Mouse (Mus musculus): ENCODE data around the gene Gm3415.
"Not testable (repeated sequence)": the region's sequence is repeated elsewhere in the genome, so short reads cannot be mapped to it uniquely, and the experiment has no call there.

The Gm3415 gene

GRCm38 (mm10) chr5:146555836-146556235, at the start of gene Gm3415:
Gm3415 (plus strand) TSS chr5:146556136.
- DNase-seq (ENCODE audit: low spot score in 2 of 2), result not testable (repeated sequence)

- not testable (repeated sequence) for DNase-seq (ENCODE audit: low spot score in 2 of 2)
Measured at GRCm38 (mm10) chr5:146513823-146514222, 42.1 kb upstream of the Gm3415 start, which contains the start of gene Gm3402. Gm3402 (plus strand) TSS chr5:146514123.

- not testable (repeated sequence) for DNase-seq (ENCODE audit: low spot score in 2 of 2)
Measured at GRCm38 (mm10) chr5:146525501-146525900, 30.4 kb upstream of the Gm3415 start, which contains the start of gene Gm3404. Gm3404 (plus strand) TSS chr5:146525801.

GRCm38 (mm10) chr5:146537347-146537746, 18.6 kb upstream of the Gm3415 start, which contains the start of gene Gm3409:
Gm3409 (plus strand) TSS chr5:146537647.
- not testable (repeated sequence) for DNase-seq (ENCODE audit: low spot score in 2 of 2)

GRCm38 (mm10) chr5:146564259-146564658, 8.3 kb downstream of the Gm3415 start:
- no peak for DNase-seq (ENCODE audit: low spot score in 2 of 2)

- DNase-seq (ENCODE audit: low spot score in 2 of 2), result no peak
Measured at GRCm38 (mm10) chr5:146567054-146567453, 11.1 kb downstream of the Gm3415 start.

GRCm38 (mm10) chr5:146570179-146570578, 14.2 kb downstream of the Gm3415 start:
- DNase-seq (ENCODE audit: low spot score in 2 of 2), result not testable (repeated sequence)

GRCm38 (mm10) chr5:146571830-146572734, 16.1 kb downstream of the Gm3415 start:
- peak in 1 of 2 experiments; percentile 34 for DNase-seq (ENCODE audit: low spot score in 2 of 2)

- DNase-seq (ENCODE audit: low spot score in 2 of 2), result not testable (repeated sequence)
Measured at GRCm38 (mm10) chr5:146572735-146573042, 16.8 kb downstream of the Gm3415 start.

GRCm38 (mm10) chr5:146576668-146577067, 20.7 kb downstream of the Gm3415 start:
- no peak for DNase-seq (ENCODE audit: low spot score in 2 of 2)

GRCm38 (mm10) chr5:146584156-146584477, 28.2 kb downstream of the Gm3415 start:
- no peak for DNase-seq (ENCODE audit: low spot score in 2 of 2)

- peak; percentile 28 to 31 for DNase-seq (ENCODE audit: low spot score in 2 of 2)
Measured at GRCm38 (mm10) chr5:146584478-146585306, 28.8 kb downstream of the Gm3415 start, which contains the start of gene Gpr12. Gpr12 (minus strand) TSS chr5:146585239.

- DNase-seq (ENCODE audit: low spot score in 2 of 2), result no peak
Measured at GRCm38 (mm10) chr5:146585307-146585651, 29.3 kb downstream of the Gm3415 start.

- no peak for DNase-seq (ENCODE audit: low spot score in 2 of 2)
Measured at GRCm38 (mm10) chr5:146586357-146587070, 30.6 kb downstream of the Gm3415 start.

- DNase-seq (ENCODE audit: low spot score in 2 of 2), result no peak
Measured at GRCm38 (mm10) chr5:146590987-146591386, 35.1 kb downstream of the Gm3415 start.

GRCm38 (mm10) chr5:146591636-146592035, 35.7 kb downstream of the Gm3415 start:
- no peak for DNase-seq (ENCODE audit: low spot score in 2 of 2)

- no peak for DNase-seq (ENCODE audit: low spot score in 2 of 2)
Measured at GRCm38 (mm10) chr5:146592580-146592979, 36.6 kb downstream of the Gm3415 start.

- DNase-seq (ENCODE audit: low spot score in 2 of 2), result no peak
Measured at GRCm38 (mm10) chr5:146596612-146597502, 40.9 kb downstream of the Gm3415 start.

GRCm38 (mm10) chr5:146597503-146597874, 41.6 kb downstream of the Gm3415 start:
- no peak for DNase-seq (ENCODE audit: low spot score in 2 of 2)

GRCm38 (mm10) chr5:146598215-146599119, 42.5 kb downstream of the Gm3415 start:
- DNase-seq (ENCODE audit: low spot score in 2 of 2), result no peak
